Mouse (Mus musculus): Measurements from ENCODE around the gene Kcnj8. TPM values are rescaled to one million over a fixed set of nuclear protein-coding genes. Genes with fewer than 3 reads are reported as not detected.
A peak's percentile ranks its signal among the peaks of the same experiment; 100 is the strongest.
"Not testable (repeated sequence)": the region's sequence is repeated elsewhere in the genome, so short reads cannot be mapped to it uniquely, and the experiment has no call there.

The Kcnj8 gene
- polyA plus RNA-seq, 1 experiment from 2014 or later = 57.9 TPM

- Histone ChIP-seq H3K27me3 (ENCODE audit: control insufficient read depth, insufficient read depth, low read length) (no peaks in the 10 kb centered on the region), H3K4me2 (ENCODE audit: low read depth, low read length) (no peak overlapping the region), H3K4me3 (replicated peaks; ENCODE audit: low read length) (no peak overlapping the region), H3K9ac (ENCODE audit: low read length) (no peak overlapping the region), H3K9me3 (replicated peaks; ENCODE audit: control insufficient read depth, low read length) (no peaks in the 10 kb centered on the region), H3K4me1 (ENCODE audit: control insufficient read depth, insufficient read depth, low read length) (peaks cover 2% of the 10 kb centered on the region; the same call in 1 of the 2 replicates), H3K36me3 (ENCODE audit: control insufficient read depth, insufficient read depth, low read length) (no peaks in the 10 kb centered on the region), H3K27ac (ENCODE audit: low read length) (no peak overlapping the region)
- 0 out of 2 replicates have a peak, but pooled peaks have one; percentile 56 for ATAC-seq (ENCODE audit: insufficient read depth, low FRiP score)
- 4% methylated on average over 4 of the region's 4 CpGs for WGBS
Measured at GRCm38 (mm10) chr6:142524635-142525308, 46.6 kb downstream of the Kcnj8 start.

GRCm38 (mm10) chr6:142521591-142522110, 49.8 kb downstream of the Kcnj8 start:
- 77% methylated on average over 12 of the region's 12 CpGs for WGBS
- Histone ChIP-seq H3K27ac (ENCODE audit: low read length) (no peak overlapping the region), H3K9me3 (replicated peaks; ENCODE audit: control insufficient read depth, low read length) (no peaks in the 10 kb centered on the region), H3K4me1 (ENCODE audit: control insufficient read depth, insufficient read depth, low read length) (no peaks in the 10 kb centered on the region), H3K4me3 (replicated peaks; ENCODE audit: low read length) (no peak overlapping the region), H3K9ac (ENCODE audit: low read length) (no peak overlapping the region), H3K36me3 (ENCODE audit: control insufficient read depth, insufficient read depth, low read length) (no peaks in the 10 kb centered on the region), H3K27me3 (ENCODE audit: control insufficient read depth, insufficient read depth, low read length) (0 out of 2 replicates have a peak, but pooled peaks cover 4% of the 10 kb centered on the region), H3K4me2 (ENCODE audit: low read depth, low read length) (no peak overlapping the region)
- no peak for ATAC-seq (ENCODE audit: insufficient read depth, low FRiP score)

DNA sequence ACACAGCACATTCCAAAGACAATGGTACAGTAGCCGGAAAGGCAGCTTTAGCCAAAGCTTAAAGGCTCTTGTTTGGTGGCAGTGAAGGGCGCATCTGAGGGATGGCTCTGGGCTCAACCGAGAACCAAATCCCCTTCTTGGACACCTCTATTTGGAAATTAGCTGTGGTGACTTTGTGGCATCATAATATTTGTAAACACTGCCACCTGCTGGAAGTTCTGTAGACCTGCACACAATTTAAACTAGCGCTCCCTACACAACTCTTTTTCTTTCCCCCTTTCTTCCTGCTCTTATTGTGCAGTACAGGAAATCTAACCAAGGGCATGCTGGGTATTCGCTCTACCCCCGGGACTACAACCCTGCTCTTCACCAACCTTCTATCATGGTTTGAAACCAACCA, 52.3 kb downstream of the Kcnj8 start:
- peak; percentile 24; the same call in 1 of the 2 replicates for ATAC-seq (ENCODE audit: insufficient read depth, low FRiP score)
- no peaks in the 10 kb centered on the region for H3K36me3 ChIP-seq (ENCODE audit: control insufficient read depth, insufficient read depth, low read length)
- 0 out of 2 replicates have a peak, but pooled peaks cover 5% of the 10 kb centered on the region for H3K4me1 ChIP-seq (ENCODE audit: control insufficient read depth, insufficient read depth, low read length)
- H3K4me3 ChIP-seq (replicated peaks; ENCODE audit: low read length) = no peak overlapping the region
- no peak overlapping the region for H3K27ac ChIP-seq (ENCODE audit: low read length)
- no peaks in the 10 kb centered on the region for H3K9me3 ChIP-seq (replicated peaks; ENCODE audit: control insufficient read depth, low read length)
- no peak overlapping the region for H3K4me2 ChIP-seq (ENCODE audit: low read depth, low read length)
- no peak overlapping the region for H3K9ac ChIP-seq (ENCODE audit: low read length)
- 8% methylated on average over 6 of the region's 6 CpGs for WGBS
- H3K27me3 ChIP-seq (ENCODE audit: control insufficient read depth, insufficient read depth, low read length) = 0 out of 2 replicates have a peak, but pooled peaks cover 4% of the 10 kb centered on the region

DNA sequence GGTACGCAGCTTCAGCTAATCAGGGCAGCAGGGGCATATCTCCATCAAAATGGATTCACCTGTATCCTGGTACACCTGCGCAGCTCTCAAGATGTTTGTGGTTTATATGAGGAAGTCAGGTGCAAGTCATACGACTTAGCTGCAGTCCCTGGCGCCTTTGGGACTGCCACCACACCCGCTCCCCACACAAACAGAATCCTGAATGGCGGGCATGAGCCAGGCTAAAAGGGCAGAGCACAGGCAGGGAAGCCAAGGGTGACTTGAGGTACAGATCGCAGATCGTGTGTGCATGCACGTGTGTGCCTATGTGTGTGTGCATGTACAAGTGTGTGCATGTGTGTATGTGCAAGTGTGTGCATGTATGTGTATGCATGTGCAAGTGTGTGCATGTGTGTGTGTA, 56.0 kb downstream of the Kcnj8 start:
- not testable (repeated sequence) for H3K36me3 ChIP-seq (ENCODE audit: control insufficient read depth, insufficient read depth, low read length); H3K9ac ChIP-seq (ENCODE audit: low read length); ATAC-seq (ENCODE audit: insufficient read depth, low FRiP score); H3K4me3 ChIP-seq (replicated peaks; ENCODE audit: low read length); H3K4me1 ChIP-seq (ENCODE audit: control insufficient read depth, insufficient read depth, low read length); H3K4me2 ChIP-seq (ENCODE audit: low read depth, low read length); H3K27ac ChIP-seq (ENCODE audit: low read length); H3K9me3 ChIP-seq (replicated peaks; ENCODE audit: control insufficient read depth, low read length); H3K27me3 ChIP-seq (ENCODE audit: control insufficient read depth, insufficient read depth, low read length)
- 60% methylated on average over 8 of the region's 9 CpGs for WGBS

- Histone ChIP-seq H3K9ac (ENCODE audit: low read length) (no peak overlapping the region), H3K9me3 (replicated peaks; ENCODE audit: control insufficient read depth, low read length) (no peaks in the 10 kb centered on the region), H3K27me3 (ENCODE audit: control insufficient read depth, insufficient read depth, low read length) (0 out of 2 replicates have a peak, but pooled peaks cover 4% of the 10 kb centered on the region), H3K4me2 (ENCODE audit: low read depth, low read length) (no peak overlapping the region), H3K4me1 (ENCODE audit: control insufficient read depth, insufficient read depth, low read length) (0 out of 2 replicates have a peak, but pooled peaks cover 5% of the 10 kb centered on the region), H3K4me3 (replicated peaks; ENCODE audit: low read length) (no peak overlapping the region), H3K27ac (ENCODE audit: low read length) (no peak overlapping the region), H3K36me3 (ENCODE audit: control insufficient read depth, insufficient read depth, low read length) (no peaks in the 10 kb centered on the region)
- WGBS = 6% methylated on average over 10 of the region's 10 CpGs
- ATAC-seq (ENCODE audit: insufficient read depth, low FRiP score) = no peak
Measured at GRCm38 (mm10) chr6:142514912-142515311, 56.5 kb downstream of the Kcnj8 start.

Other genes starting within 250 kb of the Kcnj8 start
- gene Slco1a5, start 248.6 kb downstream of the Kcnj8 start, polyA plus RNA-seq (2015; fragmentation: Nextera tagmentation; extraction: Ambion mirVana) = 0.08 and 0.25 TPM in 2 replicates
- 18.5 and 19.0 TPM in 2 replicates for gene Pyroxd1, start 226.0 kb downstream of the Kcnj8 start, polyA plus RNA-seq (2015; fragmentation: Nextera tagmentation; extraction: Ambion mirVana)
- gene Recql, start 184.5 kb downstream of the Kcnj8 start, polyA plus RNA-seq (2015; fragmentation: Nextera tagmentation; extraction: Ambion mirVana) = 22.8 and 25.9 TPM in 2 replicates
- gene Golt1b, start 184.4 kb downstream of the Kcnj8 start, polyA plus RNA-seq (2015; fragmentation: Nextera tagmentation; extraction: Ambion mirVana) = 84.8 and 91.8 TPM in 2 replicates
- 0.41 and 0.67 TPM in 2 replicates for gene Spx, start 158.2 kb downstream of the Kcnj8 start, polyA plus RNA-seq (2015; fragmentation: Nextera tagmentation; extraction: Ambion mirVana)
- 2.7 and 3.4 TPM in 2 replicates for gene Gys2, start 98.5 kb downstream of the Kcnj8 start, polyA plus RNA-seq (2015; fragmentation: Nextera tagmentation; extraction: Ambion mirVana)
- gene Ldhb, start 63.7 kb downstream of the Kcnj8 start, polyA plus RNA-seq (2015; fragmentation: Nextera tagmentation; extraction: Ambion mirVana) = 156 and 159 TPM in 2 replicates
- 14.7 and 14.9 TPM in 2 replicates for gene Abcc9, start 130.7 kb upstream of the Kcnj8 start, polyA plus RNA-seq (2015; fragmentation: Nextera tagmentation; extraction: Ambion mirVana)
- 83.6 and 90.7 TPM in 2 replicates for gene Cmas, start 185.1 kb upstream of the Kcnj8 start, polyA plus RNA-seq (2015; fragmentation: Nextera tagmentation; extraction: Ambion mirVana)
- gene Sult6b2, start 232.9 kb upstream of the Kcnj8 start, polyA plus RNA-seq (2015; fragmentation: Nextera tagmentation; extraction: Ambion mirVana) = 1.5 and 3.1 TPM in 2 replicates

Data from stomach, embryonic 16.5 days (tissue).